Mouse (Mus musculus) heart, embryonic 14.5 days (tissue): ENCODE data around the gene Galnt16. TPM values are rescaled to one million over a fixed set of nuclear protein-coding genes. Genes with fewer than 3 reads are reported as not detected.

Source experiments
- ATAC-seq: fragments of 200-750 bp; cut with Nextera tagmentation; 2 replicates; pipeline ENCODE4 v1.8.0; 2017; ENCODE audit warnings: low read depth, moderate TSS enrichment; ENCODE audit not compliant: insufficient number of reproducible peaks, insufficient read depth, low FRiP score
- H3K27ac ChIP-seq, 2 experiments: fragments of 200-500 bp in 1 of 2; fragments of 300-500 bp in 1 of 2; sonication (generic) in 1 of 2; replicated peaks in 1 of 2; 2 replicates each; pipeline ENCODE4 v1.5.1; 2012 to 2014; ENCODE audit warnings: low read depth in 2 of 2, low read length in 2 of 2, control low read depth in 1 of 2, mild to moderate bottlenecking in 1 of 2, mixed read lengths in 1 of 2; ENCODE audit not compliant: control insufficient read depth in 1 of 2, insufficient read depth in 1 of 2
- H3K27me3 ChIP-seq: fragments of 300-500 bp; sonication (generic); 2 replicates; pipeline ENCODE4 v1.6.1; 2014; ENCODE audit warnings: mild to moderate bottlenecking, low read length, control low read depth; ENCODE audit not compliant: control insufficient read depth, insufficient read depth
- H3K36me3 ChIP-seq: fragments of 300-500 bp; sonication (generic); 2 replicates; pipeline ENCODE4 v1.6.1; 2014; ENCODE audit warnings: mild to moderate bottlenecking, control low read depth, low read length, mixed read lengths; ENCODE audit not compliant: control insufficient read depth, insufficient read depth
- H3K4me1 ChIP-seq, 2 experiments: fragments of 200-500 bp in 1 of 2; fragments of 300-500 bp in 1 of 2; sonication (generic) in 1 of 2; 2 replicates each; pipeline ENCODE4 v1.6.1; 2012 to 2014; ENCODE audit warnings: low read length in 2 of 2, control low read depth in 1 of 2, mixed read lengths in 1 of 2; ENCODE audit not compliant: control insufficient read depth in 2 of 2, insufficient read depth in 2 of 2
- H3K4me2 ChIP-seq: fragments of 300-500 bp; sonication (generic); 2 replicates; pipeline ENCODE4 v1.6.1; 2014; ENCODE audit warnings: mild to moderate bottlenecking, low read length
- H3K4me3 ChIP-seq, 2 experiments: fragments of 200-500 bp in 1 of 2; fragments of 300-500 bp in 1 of 2; sonication (generic) in 1 of 2; 2 replicates each; pipeline ENCODE4 v1.5.1; 2012 to 2014; ENCODE audit warnings: low read length in 2 of 2, mild to moderate bottlenecking in 2 of 2, control low read depth in 1 of 2, low read depth in 1 of 2, moderate library complexity in 1 of 2; ENCODE audit not compliant: control insufficient read depth in 1 of 2, insufficient read depth in 1 of 2
- H3K9ac ChIP-seq: fragments of 300-500 bp; sonication (generic); 2 replicates; pipeline ENCODE4 v1.6.1; 2014; ENCODE audit warnings: mild to moderate bottlenecking, low read length
- H3K9me3 ChIP-seq: fragments of 300-500 bp; sonication (generic); 2 replicates; pipeline ENCODE4 v1.6.1; 2016; ENCODE audit warnings: low read length, control low read depth; ENCODE audit not compliant: control insufficient read depth
- WGBS: fragments of 180-500 bp; shearing (Covaris S2); extraction: QIAGEN DNeasy Blood & Tissue Kit; methylation state at CpG from one replicate; pipeline ENCODE4 v1.1.7; 2014; 5-methylcytosine and 5-hydroxymethylcytosine counted together
- polyA plus RNA-seq: library from polyadenylated mRNA; unstranded; fragments of >200 nt; fragmentation: Nextera tagmentation; extraction: Ambion mirVana; gene quantifications from 2 replicates; pipeline ENCODE4 v1.2.1, GENCODE M21; 2014

The Galnt16 gene
- polyA plus RNA-seq, 1 experiment from 2014 or later, result 2.4 TPM

GRCm38 (mm10) chr12:80673170-80673569 lies 155.1 kb downstream of the Galnt16 start:
- Histone ChIP-seq H3K4me1 (no peaks in the 10 kb centered on the region), H3K4me2 (no peak overlapping the region), H3K9ac (no peak overlapping the region), H3K9me3 (no peaks in the 10 kb centered on the region), H3K4me3 (no peak overlapping the region), H3K36me3 (peaks cover 55% of the 10 kb centered on the region), H3K27ac (no peak overlapping the region), H3K27me3 (no peaks in the 10 kb centered on the region)
- WGBS, result 13% methylated on average over 3 of the region's 3 CpGs
- no peak for ATAC-seq

Other genes starting within 250 kb of the Galnt16 start
- 10.5 and 10.7 TPM in 2 replicates for gene Dcaf5, start 81.7 kb upstream of the Galnt16 start, polyA plus RNA-seq
- 17.4 and 17.9 TPM in 2 replicates for gene Exd2, start 55.2 kb upstream of the Galnt16 start, polyA plus RNA-seq
- 19.4 and 21.7 TPM in 2 replicates for gene Slc39a9, start 125.6 kb downstream of the Galnt16 start, polyA plus RNA-seq
- gene Erh, start 126.1 kb downstream of the Galnt16 start, polyA plus RNA-seq, result 152 and 172 TPM in 2 replicates
- 0.22 and 0.53 TPM in 2 replicates for gene Plekhd1, start 174.3 kb downstream of the Galnt16 start, polyA plus RNA-seq
- gene Ccdc177, start 242.4 kb downstream of the Galnt16 start, polyA plus RNA-seq, result not detected in 2 replicates